Mouse (Mus musculus) midbrain, embryonic 15.5 days (tissue): Measurements from ENCODE around the gene Cpn1. TPM values are rescaled to one million over a fixed set of nuclear protein-coding genes. Genes with fewer than 3 reads are reported as not detected.

Experiments used
- ATAC-seq: fragments of 200-750 bp; cut with Nextera tagmentation; replicated peaks from 2 replicates; pipeline ENCODE4 v1.8.0; 2017; ENCODE audit warnings: moderate TSS enrichment
- H3K27ac ChIP-seq: fragments of 300-500 bp; sonication (generic); 2 replicates; pipeline ENCODE4 v1.5.1; 2015; ENCODE audit warnings: mild to moderate bottlenecking, inconsistent platforms
- H3K27me3 ChIP-seq: fragments of 300-500 bp; sonication (generic); replicated peaks from 2 replicates; pipeline ENCODE4 v1.6.1; 2015; ENCODE audit warnings: inconsistent platforms
- H3K36me3 ChIP-seq: fragments of 300-500 bp; sonication (generic); replicated peaks from 2 replicates; pipeline ENCODE4 v1.6.1; 2015; ENCODE audit warnings: inconsistent platforms
- H3K4me1 ChIP-seq: fragments of 300-500 bp; sonication (generic); 2 replicates; pipeline ENCODE4 v1.6.1; 2015; ENCODE audit warnings: inconsistent platforms
- H3K4me2 ChIP-seq: fragments of 300-500 bp; sonication (generic); 2 replicates; pipeline ENCODE4 v1.6.1; 2015; ENCODE audit warnings: inconsistent platforms, mild to moderate bottlenecking, moderate library complexity
- H3K4me3 ChIP-seq: fragments of 300-500 bp; sonication (generic); 2 replicates; pipeline ENCODE4 v1.5.1; 2015; ENCODE audit warnings: mild to moderate bottlenecking, inconsistent platforms
- H3K9ac ChIP-seq: fragments of 300-500 bp; sonication (generic); 2 replicates; pipeline ENCODE4 v1.6.1; 2015; ENCODE audit warnings: mild to moderate bottlenecking, inconsistent platforms
- H3K9me3 ChIP-seq: fragments of 300-500 bp; sonication (generic); 2 replicates; pipeline ENCODE4 v1.6.1; 2016; ENCODE audit warnings: inconsistent platforms
- WGBS: fragments of 180-500 bp; shearing (Covaris S2); methylation state at CpG from one replicate; pipeline ENCODE4 v1.1.7; 2015; ENCODE audit warnings: mixed read lengths; 5-methylcytosine and 5-hydroxymethylcytosine counted together
- polyA plus RNA-seq: library from polyadenylated mRNA; unstranded; fragments of >200 nt; fragmentation: Nextera tagmentation; extraction: Ambion mirVana; gene quantifications from 2 replicates; pipeline ENCODE4 v1.2.1, GENCODE M21; 2015

Gene Cpn1
- 0.26 and 0.41 TPM in 2 replicates for polyA plus RNA-seq

DNA sequence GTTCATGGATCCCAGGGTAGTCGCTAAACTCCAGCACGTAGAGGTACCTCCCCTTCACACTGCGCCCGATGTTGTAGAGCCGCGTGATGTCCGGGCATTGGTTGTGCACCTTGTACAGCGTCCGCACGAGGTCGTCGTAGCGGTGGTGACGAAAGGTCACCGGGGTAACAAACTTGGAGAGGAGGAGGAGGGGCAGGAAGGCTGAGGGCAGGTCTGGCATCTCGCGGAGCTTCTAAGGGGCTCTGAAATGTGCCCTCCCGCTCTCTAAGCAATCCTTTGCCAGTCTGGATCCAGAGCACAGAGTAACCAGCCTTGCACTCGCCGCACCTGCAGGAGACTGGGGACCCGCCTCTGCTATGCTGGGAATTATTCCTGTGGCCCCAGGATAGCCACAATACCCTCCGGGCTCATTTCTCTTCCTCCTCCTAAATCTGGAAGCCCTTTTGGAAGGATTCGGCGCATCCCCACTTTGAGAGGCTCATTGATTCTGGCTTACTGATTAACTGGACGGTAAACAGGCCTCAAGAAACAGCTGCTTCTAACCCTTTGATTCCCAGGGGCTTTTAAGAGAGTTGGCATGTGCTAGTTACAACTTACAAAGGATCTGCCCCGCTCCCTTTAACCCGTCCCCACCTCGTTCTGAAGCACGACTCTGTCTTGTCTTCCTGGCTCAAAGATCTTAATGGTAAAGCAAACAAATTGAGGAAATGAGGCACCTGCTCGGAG, at the start of gene Cpn1:
TSS of gene Cpn1 (minus strand) at position 488 of the 726 bp plus-strand sequence.
- WGBS: 23% methylated on average over 30 of the region's 30 CpGs
- 0 out of 2 replicates have a peak within 1 kb of the TSS, but pooled peaks have one; percentile 12 for H3K4me3 ChIP-seq
- H3K9me3 ChIP-seq: no peaks in the 10 kb centered on the region
- H3K4me2 ChIP-seq: peak within 1 kb of the TSS; percentile 40
- H3K36me3 ChIP-seq: no peaks in the 10 kb centered on the region
- no peak within 1 kb of the TSS for H3K27ac ChIP-seq
- no peak within 1 kb of the TSS for H3K9ac ChIP-seq
- no peak for ATAC-seq
- H3K4me1 ChIP-seq: no peaks in the 10 kb centered on the region
- no peaks in the 10 kb centered on the region for H3K27me3 ChIP-seq

DNA sequence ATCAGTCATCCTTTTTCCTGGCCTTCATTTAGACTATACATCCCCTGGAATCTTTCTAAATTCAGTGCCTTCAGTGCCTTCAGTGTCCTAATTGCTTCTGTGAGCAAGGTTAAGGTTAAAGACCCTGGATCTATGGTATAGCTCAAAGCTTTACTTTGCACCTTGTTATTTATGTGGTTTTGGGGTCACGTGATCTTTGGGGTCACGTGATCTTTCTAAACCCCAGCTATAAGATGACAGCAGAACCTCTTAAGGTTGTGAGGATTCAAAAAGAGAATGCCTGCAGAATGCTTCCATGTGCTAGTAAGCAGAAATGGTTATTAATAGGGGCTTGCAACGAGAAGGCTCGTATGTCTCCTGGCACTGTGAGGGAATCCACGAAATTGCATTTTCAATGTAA, 47.0 kb upstream of the Cpn1 start:
- H3K9me3 ChIP-seq: no peaks in the 10 kb centered on the region
- no peak overlapping the region for H3K27ac ChIP-seq
- peaks cover 14% of the 10 kb centered on the region; the same call in 1 of the 2 replicates for H3K36me3 ChIP-seq
- no peaks in the 10 kb centered on the region for H3K4me1 ChIP-seq
- H3K9ac ChIP-seq: no peak overlapping the region
- no peaks in the 10 kb centered on the region for H3K27me3 ChIP-seq
- no peak for ATAC-seq
- H3K4me2 ChIP-seq: no peak overlapping the region
- no peak overlapping the region for H3K4me3 ChIP-seq
- WGBS: 92% methylated on average over 5 of the region's 5 CpGs

DNA sequence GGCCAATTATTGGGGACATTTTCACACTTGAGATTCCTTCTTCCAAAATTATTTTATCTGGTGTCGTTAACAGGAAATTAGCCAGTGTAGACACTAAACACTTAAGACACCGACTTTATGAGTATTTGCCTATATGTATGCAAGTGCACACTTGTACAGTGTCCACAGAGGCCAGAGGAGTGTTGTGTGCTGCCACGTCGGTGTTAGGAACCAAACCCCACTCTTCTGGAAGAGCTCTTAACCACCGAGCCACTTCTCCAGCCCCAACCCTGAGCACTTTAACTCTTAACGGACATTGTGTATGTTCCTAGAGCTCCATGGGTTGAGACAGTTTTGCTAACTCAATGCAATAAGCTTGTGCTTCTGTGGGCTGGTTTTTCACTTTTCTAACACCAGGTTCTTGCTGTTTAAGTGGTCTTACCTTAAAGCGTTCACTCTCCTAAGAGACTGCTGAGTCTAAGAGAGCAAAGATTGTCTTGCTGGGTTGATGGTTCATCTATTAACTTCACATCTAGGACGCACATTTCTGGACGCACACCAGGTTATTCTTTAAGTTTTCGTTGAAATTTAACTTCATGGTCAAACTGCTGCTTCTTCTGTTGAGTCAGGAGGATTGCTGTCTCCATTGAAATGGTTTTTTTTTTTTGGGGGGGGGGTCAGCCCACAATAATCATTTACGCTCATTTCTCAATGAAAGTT, 45.8 kb upstream of the Cpn1 start:
- no peaks in the 10 kb centered on the region for H3K9me3 ChIP-seq
- H3K4me1 ChIP-seq: no peaks in the 10 kb centered on the region
- H3K4me3 ChIP-seq: no peak overlapping the region
- 96% methylated on average over 11 of the region's 11 CpGs for WGBS
- H3K4me2 ChIP-seq: no peak overlapping the region
- no peak overlapping the region for H3K9ac ChIP-seq
- no peaks in the 10 kb centered on the region for H3K27me3 ChIP-seq
- peaks cover 12% of the 10 kb centered on the region; the same call in 1 of the 2 replicates for H3K36me3 ChIP-seq
- no peak overlapping the region for H3K27ac ChIP-seq
- no peak for ATAC-seq

DNA sequence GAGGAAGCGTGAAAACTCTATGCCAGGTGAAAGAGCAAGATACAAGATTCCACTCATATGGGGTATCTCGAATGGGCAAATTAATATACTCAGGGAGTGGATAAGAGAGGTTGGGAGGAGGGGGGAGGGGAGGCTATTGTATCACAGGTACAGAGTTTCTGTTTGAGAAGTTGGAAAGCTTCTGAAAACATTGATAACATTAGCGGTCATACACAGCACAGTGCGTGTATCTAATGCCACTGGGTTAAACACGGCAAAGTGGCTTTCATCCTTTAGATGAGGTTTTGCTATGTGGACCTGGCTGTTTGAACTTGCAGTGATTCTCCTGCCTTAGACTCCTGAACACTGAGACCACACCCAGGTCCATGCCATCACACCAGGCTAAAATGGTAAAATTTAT, 43.7 kb upstream of the Cpn1 start:
- Histone ChIP-seq H3K9ac (no peak overlapping the region), H3K4me1 (no peaks in the 10 kb centered on the region), H3K27ac (no peak overlapping the region), H3K4me2 (no peak overlapping the region), H3K9me3 (no peaks in the 10 kb centered on the region), H3K27me3 (no peaks in the 10 kb centered on the region), H3K4me3 (no peak overlapping the region), H3K36me3 (0 out of 2 replicates have a peak, but pooled peaks cover 3% of the 10 kb centered on the region)
- ATAC-seq: no peak
- WGBS: 96% methylated on average over 5 of the region's 5 CpGs

DNA sequence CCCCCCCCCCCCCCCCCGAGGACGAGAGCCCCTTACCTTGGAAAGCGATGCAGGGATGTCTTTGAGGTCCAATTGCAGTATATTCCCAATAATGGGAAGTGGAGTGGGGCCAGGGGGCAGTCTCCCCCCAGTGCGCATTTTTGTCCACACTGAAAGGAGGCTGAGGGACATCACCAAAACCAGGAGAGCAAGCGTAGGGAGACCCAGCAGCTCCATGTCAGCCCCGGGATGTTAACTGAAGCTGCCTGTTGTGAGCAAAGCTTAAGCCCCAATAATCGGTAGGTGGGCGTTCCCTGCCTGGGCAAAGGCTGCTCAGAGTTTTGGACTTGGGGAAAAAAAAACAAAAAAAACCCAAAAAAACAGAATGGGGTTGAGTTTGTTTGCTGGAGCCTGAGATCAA, 42.6 kb upstream of the Cpn1 start, which contains the start of gene Cyp2c23:
TSS of gene Cyp2c23 (minus strand) at position 237 of the 400 bp plus-strand sequence.
- no peak within 1 kb of the TSS for H3K9ac ChIP-seq
- no peak within 1 kb of the TSS for H3K27ac ChIP-seq

DNA sequence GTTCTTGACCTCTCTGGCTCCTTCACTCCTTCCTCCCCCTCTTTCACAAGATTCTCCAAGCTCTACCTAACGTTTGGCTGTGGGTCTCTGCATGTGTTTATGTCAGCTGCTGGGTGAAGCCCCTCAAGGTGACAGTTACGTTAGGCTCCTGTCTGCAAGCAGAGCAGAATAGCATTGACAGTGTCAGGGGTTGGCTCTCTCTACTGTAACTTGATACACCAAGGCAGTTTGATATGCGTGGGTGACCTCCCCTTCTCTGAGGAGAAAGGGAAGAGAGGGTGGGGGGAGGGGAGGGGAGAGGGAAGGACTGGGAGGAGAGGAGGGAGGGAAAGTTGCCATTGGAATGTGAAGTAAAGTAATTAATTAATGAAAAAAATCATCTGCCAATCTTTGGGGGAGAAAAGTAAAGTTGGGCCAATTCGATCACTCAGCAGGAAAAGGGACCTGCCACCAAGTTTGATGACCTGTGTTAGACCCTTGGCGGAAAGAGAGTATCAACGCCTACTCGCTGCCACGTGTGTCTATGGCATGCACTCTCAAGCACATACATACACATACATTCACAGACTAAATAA, 40.7 kb upstream of the Cpn1 start:
- H3K36me3 ChIP-seq: no peaks in the 10 kb centered on the region

More for the DNA sequence above, 42.6 kb upstream of the Cpn1 start, which contains the start of gene Cyp2c23:
- Histone ChIP-seq H3K9me3 (no peaks in the 10 kb centered on the region), H3K4me3 (no peak within 1 kb of the TSS), H3K36me3 (no peaks in the 10 kb centered on the region), H3K4me1 (no peaks in the 10 kb centered on the region), H3K27me3 (no peaks in the 10 kb centered on the region), H3K4me2 (no peak within 1 kb of the TSS)
- no peak for ATAC-seq
- WGBS: 69% methylated on average over 8 of the region's 8 CpGs

DNA sequence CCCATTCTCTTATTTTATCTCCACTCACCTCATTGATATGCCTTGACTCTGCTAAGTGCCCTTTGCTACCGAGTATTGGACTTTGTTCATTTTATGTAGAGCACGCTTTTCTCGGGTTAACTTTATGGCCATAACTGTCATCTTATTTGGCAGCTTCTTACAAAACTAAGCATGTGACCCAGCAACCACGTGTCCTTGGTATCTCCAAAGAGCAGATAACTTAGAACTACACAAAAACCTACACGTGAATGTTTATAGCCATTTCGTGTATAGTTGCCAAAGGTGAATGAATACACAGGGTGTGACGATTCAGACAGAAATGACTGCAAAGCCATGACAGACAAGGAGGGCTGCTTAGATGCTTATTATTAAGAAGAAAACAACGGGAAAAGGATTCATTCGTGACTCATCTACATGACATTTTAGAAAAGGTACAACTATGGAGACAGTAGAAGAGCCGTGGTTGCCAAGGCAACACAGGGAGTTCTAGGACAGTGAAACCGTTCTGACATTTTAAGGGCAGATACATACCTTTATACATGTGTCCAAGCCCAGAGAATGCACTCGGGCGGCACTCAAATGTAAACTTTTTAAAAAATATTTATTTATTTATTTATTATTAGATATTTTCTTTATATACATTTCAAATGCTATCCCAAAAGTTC, 38.7 kb upstream of the Cpn1 start:
- no peaks in the 10 kb centered on the region for H3K27me3 ChIP-seq
- no peaks in the 10 kb centered on the region for H3K36me3 ChIP-seq
- no peaks in the 10 kb centered on the region for H3K9me3 ChIP-seq
- H3K9ac ChIP-seq: no peak overlapping the region
- no peaks in the 10 kb centered on the region for H3K4me1 ChIP-seq
- H3K4me2 ChIP-seq: no peak overlapping the region
- no peak for ATAC-seq
- H3K4me3 ChIP-seq: no peak overlapping the region
- no peak overlapping the region for H3K27ac ChIP-seq
- 90% methylated on average over 13 of the region's 13 CpGs for WGBS

More for the DNA sequence above, 40.7 kb upstream of the Cpn1 start:
- H3K27ac ChIP-seq: no peak overlapping the region
- H3K27me3 ChIP-seq: no peaks in the 10 kb centered on the region
- 68% methylated on average over 8 of the region's 8 CpGs for WGBS
- no peak for ATAC-seq
- no peaks in the 10 kb centered on the region for H3K4me1 ChIP-seq
- H3K4me3 ChIP-seq: no peak overlapping the region
- H3K9me3 ChIP-seq: no peaks in the 10 kb centered on the region
- H3K9ac ChIP-seq: no peak overlapping the region
- no peak overlapping the region for H3K4me2 ChIP-seq

DNA sequence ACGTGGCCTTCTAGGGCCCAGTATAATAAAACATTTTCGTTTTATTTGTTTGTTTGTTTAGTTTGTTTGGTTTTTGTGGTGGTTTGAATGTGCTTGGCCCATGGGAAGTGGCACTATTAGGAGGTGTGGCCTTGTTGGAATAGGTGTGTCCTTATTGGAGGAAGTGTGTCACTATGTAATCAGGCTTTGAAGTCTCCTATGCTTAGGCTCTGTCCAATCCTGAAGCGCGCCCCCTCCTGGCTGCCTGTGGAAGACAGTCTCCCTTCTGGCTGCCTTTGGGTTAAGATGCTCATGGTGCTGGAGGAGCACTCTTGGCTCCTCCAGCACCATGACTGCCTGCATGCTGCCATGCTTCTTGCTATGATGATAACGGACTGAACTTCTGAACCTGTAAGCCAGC, 36.7 kb upstream of the Cpn1 start:
- Histone ChIP-seq H3K4me2 (no peak overlapping the region), H3K9ac (no peak overlapping the region), H3K4me3 (no peak overlapping the region), H3K4me1 (no peaks in the 10 kb centered on the region), H3K9me3 (no peaks in the 10 kb centered on the region), H3K27ac (no peak overlapping the region), H3K27me3 (no peaks in the 10 kb centered on the region), H3K36me3 (no peaks in the 10 kb centered on the region)
- 65% methylated on average over 5 of the region's 5 CpGs for WGBS
- no peak for ATAC-seq

DNA sequence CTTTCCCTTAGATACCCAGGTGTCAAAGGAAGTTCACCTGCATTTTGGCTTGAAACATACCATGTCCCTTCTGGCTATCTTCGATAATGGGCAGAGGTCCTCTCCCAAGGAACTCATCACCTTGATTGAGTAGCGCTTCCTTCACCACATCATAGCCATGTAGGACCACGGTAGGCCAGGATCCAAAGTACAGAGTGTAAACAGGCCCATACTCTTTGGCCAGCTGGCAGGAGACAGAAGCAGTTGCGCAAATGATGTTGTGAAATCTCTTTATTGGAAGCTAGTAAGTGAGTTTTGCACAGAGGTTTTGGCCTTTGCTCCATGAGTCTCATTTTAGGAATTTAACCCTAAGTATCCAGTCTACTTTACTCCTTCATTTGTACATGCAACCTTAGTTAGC, 35.1 kb upstream of the Cpn1 start:
- H3K27me3 ChIP-seq: no peaks in the 10 kb centered on the region
- WGBS: 96% methylated on average over 4 of the region's 4 CpGs
- no peak overlapping the region for H3K4me3 ChIP-seq
- H3K4me1 ChIP-seq: no peaks in the 10 kb centered on the region
- no peak overlapping the region for H3K4me2 ChIP-seq
- H3K27ac ChIP-seq: no peak overlapping the region
- no peaks in the 10 kb centered on the region for H3K9me3 ChIP-seq
- H3K36me3 ChIP-seq: no peaks in the 10 kb centered on the region
- no peak for ATAC-seq
- H3K9ac ChIP-seq: no peak overlapping the region

DNA sequence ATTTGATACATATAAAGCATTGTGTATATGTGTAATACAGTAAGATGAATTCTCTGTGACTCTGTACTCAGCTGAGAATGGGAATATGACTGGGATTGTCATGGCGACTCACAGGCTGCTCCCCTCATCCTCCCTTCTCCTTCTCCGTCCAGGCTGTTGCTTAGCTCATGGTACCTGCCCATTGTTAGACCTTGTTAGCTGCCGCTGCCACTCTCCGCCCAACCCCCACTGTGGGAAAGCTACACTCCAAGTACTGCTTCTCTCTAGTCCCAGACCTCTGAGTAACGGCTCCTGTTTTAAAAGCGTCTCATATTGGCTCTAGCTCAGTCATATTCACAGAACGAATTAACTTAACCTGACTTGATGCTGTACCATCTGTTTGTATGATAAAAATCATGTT, 33.4 kb upstream of the Cpn1 start:
- Histone ChIP-seq H3K27ac (no peak overlapping the region), H3K9ac (no peak overlapping the region)
- 64% methylated on average over 7 of the region's 7 CpGs for WGBS

DNA sequence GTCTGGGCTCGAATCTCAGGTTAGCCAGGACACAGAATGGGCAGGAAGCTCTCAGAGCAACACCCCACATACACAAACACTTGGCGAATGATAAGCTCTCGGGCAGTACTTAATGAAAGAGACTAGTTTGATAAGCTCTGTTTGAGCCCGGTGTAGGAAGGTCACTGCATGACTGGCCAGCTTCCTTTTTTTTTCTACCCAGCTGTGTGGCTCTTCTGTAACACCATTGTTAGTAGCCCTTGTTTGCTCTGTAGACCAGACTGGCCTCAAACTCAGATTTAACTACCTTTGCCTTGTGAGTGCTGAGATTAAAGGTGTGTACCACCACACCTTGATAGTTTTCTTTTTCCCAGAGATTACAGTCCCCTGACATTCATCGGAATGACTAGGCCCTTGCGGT, 27.5 kb upstream of the Cpn1 start:
- ATAC-seq: no peak
- no peak overlapping the region for H3K9ac ChIP-seq
- WGBS: 85% methylated on average over 6 of the region's 6 CpGs

More for the DNA sequence above, 33.4 kb upstream of the Cpn1 start:
- no peak overlapping the region for H3K4me2 ChIP-seq
- H3K4me3 ChIP-seq: no peak overlapping the region
- no peak for ATAC-seq
- no peaks in the 10 kb centered on the region for H3K36me3 ChIP-seq
- no peaks in the 10 kb centered on the region for H3K9me3 ChIP-seq
- H3K4me1 ChIP-seq: no peaks in the 10 kb centered on the region
- no peaks in the 10 kb centered on the region for H3K27me3 ChIP-seq

DNA sequence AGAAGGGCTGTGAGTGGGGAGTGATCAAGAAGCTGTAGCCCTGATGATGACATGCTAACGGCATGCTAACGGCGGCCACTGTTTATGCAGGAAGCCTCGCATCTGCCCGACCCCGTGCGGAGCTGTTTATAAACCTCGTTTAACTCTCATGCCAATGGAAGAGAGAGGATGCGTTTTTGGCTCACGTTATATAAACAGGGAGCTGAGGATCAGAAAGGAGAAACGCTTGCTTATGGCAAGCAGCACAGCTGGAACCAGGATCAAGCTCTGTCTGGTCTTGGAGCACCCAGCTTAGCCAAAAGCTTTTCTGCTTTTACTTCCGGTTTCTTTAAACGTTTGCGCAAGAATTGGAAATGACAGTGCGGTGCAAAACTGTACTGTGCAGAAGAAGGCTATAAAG, 22.4 kb upstream of the Cpn1 start:
- Histone ChIP-seq H3K4me1 (no peaks in the 10 kb centered on the region), H3K9ac (no peak overlapping the region), H3K27me3 (no peaks in the 10 kb centered on the region), H3K36me3 (no peaks in the 10 kb centered on the region), H3K4me2 (no peak overlapping the region), H3K4me3 (no peak overlapping the region), H3K27ac (no peak overlapping the region), H3K9me3 (no peaks in the 10 kb centered on the region)
- WGBS: 78% methylated on average over 15 of the region's 15 CpGs
- ATAC-seq: no peak

More for the DNA sequence above, 27.5 kb upstream of the Cpn1 start:
- H3K27me3 ChIP-seq: no peaks in the 10 kb centered on the region
- H3K36me3 ChIP-seq: no peaks in the 10 kb centered on the region
- H3K9me3 ChIP-seq: no peaks in the 10 kb centered on the region
- H3K4me2 ChIP-seq: no peak overlapping the region
- H3K4me1 ChIP-seq: no peaks in the 10 kb centered on the region
- no peak overlapping the region for H3K4me3 ChIP-seq
- no peak overlapping the region for H3K27ac ChIP-seq
